Mouse (Mus musculus) hindbrain, embryonic 13.5 days (tissue): Measurements from ENCODE around the gene Gucy2g. TPM values are rescaled to one million over a fixed set of nuclear protein-coding genes. Genes with fewer than 3 reads are reported as not detected.
"Not testable (repeated sequence)": the region's sequence is repeated elsewhere in the genome, so short reads cannot be mapped to it uniquely, and the experiment has no call there.

ENCODE experiments used
- ATAC-seq: fragments of 200-750 bp; cut with Nextera tagmentation; 2 replicates; pipeline ENCODE4 v1.8.0; 2017; ENCODE audit warnings: moderate TSS enrichment; ENCODE audit not compliant: low FRiP score
- H3K27ac ChIP-seq: fragments of 300-500 bp; sonication (generic); 2 replicates; pipeline ENCODE4 v1.5.1; 2015; ENCODE audit warnings: inconsistent platforms, mild to moderate bottlenecking, moderate library complexity
- H3K27me3 ChIP-seq: fragments of 300-500 bp; sonication (generic); 2 replicates; pipeline ENCODE4 v1.6.1; 2015; ENCODE audit warnings: mild to moderate bottlenecking, inconsistent platforms
- H3K36me3 ChIP-seq: fragments of 300-500 bp; sonication (generic); 2 replicates; pipeline ENCODE4 v1.6.1; 2015; ENCODE audit warnings: mild to moderate bottlenecking, inconsistent platforms
- H3K4me1 ChIP-seq: fragments of 300-500 bp; sonication (generic); replicated peaks from 2 replicates; pipeline ENCODE4 v1.6.1; 2015; ENCODE audit warnings: inconsistent platforms
- H3K4me2 ChIP-seq: fragments of 300-500 bp; sonication (generic); 2 replicates; pipeline ENCODE4 v1.6.1; 2015; ENCODE audit warnings: inconsistent platforms, mild to moderate bottlenecking, moderate library complexity
- H3K4me3 ChIP-seq: fragments of 300-500 bp; sonication (generic); 2 replicates; pipeline ENCODE4 v1.5.1; 2015; ENCODE audit warnings: mild to moderate bottlenecking, inconsistent platforms
- H3K9ac ChIP-seq: fragments of 300-500 bp; sonication (generic); 2 replicates; pipeline ENCODE4 v1.6.1; 2015; ENCODE audit warnings: mild to moderate bottlenecking, inconsistent platforms
- H3K9me3 ChIP-seq: fragments of 300-500 bp; sonication (generic); 2 replicates; pipeline ENCODE4 v1.6.1; 2016; ENCODE audit warnings: inconsistent platforms
- WGBS: fragments of 180-500 bp; shearing (Covaris S2); methylation state at CpG from one replicate; pipeline ENCODE4 v1.1.7; 2015; 5-methylcytosine and 5-hydroxymethylcytosine counted together
- polyA plus RNA-seq: library from polyadenylated mRNA; unstranded; fragments of >200 nt; fragmentation: Nextera tagmentation; extraction: Ambion mirVana; gene quantifications from 2 replicates; pipeline ENCODE4 v1.2.1, GENCODE M21; 2015

Gucy2g gene
- polyA plus RNA-seq, 1 experiment from 2014 or later: 0.09 TPM

DNA sequence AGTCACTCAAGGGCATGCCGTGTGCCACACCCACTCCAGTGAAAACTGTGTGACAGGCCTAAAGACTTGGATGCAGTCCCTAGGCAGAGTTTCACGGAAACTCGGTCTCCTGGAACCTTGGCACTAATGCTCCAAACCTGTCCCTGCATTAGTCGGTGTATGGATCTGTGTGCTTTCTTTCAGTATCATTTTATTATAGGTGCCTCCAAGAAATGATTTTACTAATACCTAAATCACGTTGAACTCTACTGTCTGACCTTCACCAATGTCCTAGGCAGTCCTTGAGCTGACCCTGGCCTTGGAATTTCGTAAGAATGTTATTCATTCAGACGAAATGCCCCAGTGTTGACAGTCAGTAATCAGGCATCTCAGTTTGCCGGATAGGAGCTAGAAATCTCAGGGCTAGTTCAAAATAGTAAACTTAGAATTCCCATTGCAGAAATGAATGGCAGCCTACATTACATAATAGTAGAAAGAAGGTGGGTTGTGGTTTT is 71.8 kb downstream of the Gucy2g start:
- not testable (repeated sequence) for H3K4me1 ChIP-seq, ATAC-seq, H3K36me3 ChIP-seq, H3K4me2 ChIP-seq, H3K4me3 ChIP-seq, H3K27ac ChIP-seq, H3K9ac ChIP-seq, H3K27me3 ChIP-seq, H3K9me3 ChIP-seq
- 91% methylated on average over 8 of the region's 8 CpGs for WGBS

DNA sequence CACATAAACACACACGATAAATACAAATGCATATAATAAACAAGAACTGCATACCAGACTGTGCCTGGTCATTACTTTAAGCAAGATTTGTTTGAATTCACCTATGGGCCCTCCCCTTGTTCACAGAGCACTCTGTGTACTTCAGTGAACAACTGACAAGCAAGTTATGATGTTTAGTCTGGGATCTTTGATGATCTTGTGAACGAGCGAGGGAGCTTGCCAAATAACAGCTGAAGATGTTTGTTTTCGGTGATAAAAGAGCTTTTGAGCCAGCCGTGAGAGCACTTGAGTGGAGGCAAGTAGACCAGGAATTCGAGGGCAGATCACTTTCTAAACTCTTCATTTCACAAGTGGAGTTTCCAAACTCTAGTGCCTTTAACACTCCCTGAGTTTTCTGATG is 72.7 kb downstream of the Gucy2g start:
- 87% methylated on average over 6 of the region's 6 CpGs for WGBS
- ATAC-seq: no peak
- H3K36me3 ChIP-seq: no peaks in the 10 kb centered on the region
- H3K4me3 ChIP-seq: no peak overlapping the region
- H3K4me2 ChIP-seq: no peak overlapping the region
- no peaks in the 10 kb centered on the region for H3K27me3 ChIP-seq
- no peak overlapping the region for H3K9ac ChIP-seq
- H3K9me3 ChIP-seq: peaks cover 6% of the 10 kb centered on the region; the same call in 1 of the 2 replicates
- no peaks in the 10 kb centered on the region for H3K4me1 ChIP-seq
- no peak overlapping the region for H3K27ac ChIP-seq

DNA sequence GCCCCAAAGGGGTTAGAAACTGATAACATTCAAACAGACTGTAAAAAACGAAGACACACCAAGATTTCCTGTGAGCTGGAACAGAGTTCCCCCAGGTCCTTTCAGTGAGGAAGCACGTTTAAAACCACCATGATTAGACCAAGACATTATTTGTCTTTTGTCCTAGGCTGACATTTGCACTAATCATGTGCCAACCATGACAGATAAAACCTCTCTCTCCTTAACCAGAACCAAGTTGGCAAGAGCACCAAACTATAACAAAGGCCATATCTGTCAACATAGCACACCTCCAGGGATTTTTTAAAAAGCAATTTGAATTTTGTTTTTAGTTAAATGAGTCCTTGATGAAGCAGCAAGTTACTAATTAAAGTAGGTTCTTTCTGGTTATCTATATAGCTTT is 73.3 kb downstream of the Gucy2g start:
- Histone ChIP-seq H3K4me1 (no peaks in the 10 kb centered on the region), H3K4me2 (no peak overlapping the region), H3K27me3 (no peaks in the 10 kb centered on the region), H3K9me3 (peaks cover 6% of the 10 kb centered on the region; the same call in 1 of the 2 replicates), H3K27ac (no peak overlapping the region), H3K36me3 (no peaks in the 10 kb centered on the region), H3K9ac (no peak overlapping the region), H3K4me3 (no peak overlapping the region)
- ATAC-seq: no peak
- 78% methylated on average over 2 of the region's 2 CpGs for WGBS

DNA sequence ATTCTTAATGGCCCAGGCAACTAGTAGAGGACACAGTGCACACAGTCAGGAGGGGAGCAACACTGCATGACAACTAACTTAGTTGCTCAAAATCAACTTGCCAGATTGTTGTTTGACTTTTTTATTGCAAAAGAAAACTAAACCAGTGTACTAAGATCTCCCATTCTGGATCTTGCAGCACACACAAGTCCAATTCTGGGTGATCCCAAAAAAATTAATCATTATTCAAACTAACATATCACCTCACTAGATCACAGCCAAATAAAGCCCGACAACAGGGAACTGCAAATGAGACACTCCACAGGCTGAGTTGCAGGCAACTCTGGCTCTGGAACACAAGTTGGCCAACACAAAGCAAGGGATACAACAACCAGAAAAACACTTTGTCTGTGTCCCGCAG is 74.3 kb downstream of the Gucy2g start:
- no peaks in the 10 kb centered on the region for H3K27me3 ChIP-seq
- 92% methylated on average over 2 of the region's 2 CpGs for WGBS
- no peak overlapping the region for H3K27ac ChIP-seq
- H3K9me3 ChIP-seq: peaks cover 6% of the 10 kb centered on the region; the same call in 1 of the 2 replicates
- H3K4me3 ChIP-seq: no peak overlapping the region
- no peak for ATAC-seq
- H3K4me2 ChIP-seq: no peak overlapping the region
- no peaks in the 10 kb centered on the region for H3K36me3 ChIP-seq
- H3K9ac ChIP-seq: no peak overlapping the region
- no peaks in the 10 kb centered on the region for H3K4me1 ChIP-seq

DNA sequence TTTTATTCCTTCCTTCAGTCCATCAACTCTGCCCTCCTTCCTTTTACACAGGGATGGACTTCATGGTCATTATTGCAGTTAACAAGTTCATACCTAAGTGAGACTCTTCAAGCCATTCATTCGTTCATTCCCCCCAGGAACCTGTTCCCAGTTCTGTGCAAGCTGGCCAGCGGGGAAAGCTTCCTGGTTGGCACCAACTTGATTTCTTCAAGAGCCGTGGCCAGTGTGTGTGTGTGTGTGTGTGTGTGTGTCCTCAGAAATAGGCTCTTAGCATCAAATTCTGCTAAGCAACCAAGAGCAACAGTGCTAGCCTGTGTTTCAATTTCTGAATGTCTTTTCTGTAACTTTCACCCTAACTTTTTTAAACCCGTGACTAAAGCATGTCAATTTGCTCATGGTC is 75.1 kb downstream of the Gucy2g start:
- no peak for ATAC-seq
- Histone ChIP-seq H3K27me3 (no peaks in the 10 kb centered on the region), H3K36me3 (no peaks in the 10 kb centered on the region), H3K4me2 (no peak overlapping the region), H3K4me3 (no peak overlapping the region), H3K27ac (no peak overlapping the region), H3K9ac (no peak overlapping the region), H3K9me3 (peaks cover 6% of the 10 kb centered on the region; the same call in 1 of the 2 replicates), H3K4me1 (no peaks in the 10 kb centered on the region)
- 80% methylated on average over 4 of the region's 4 CpGs for WGBS

DNA sequence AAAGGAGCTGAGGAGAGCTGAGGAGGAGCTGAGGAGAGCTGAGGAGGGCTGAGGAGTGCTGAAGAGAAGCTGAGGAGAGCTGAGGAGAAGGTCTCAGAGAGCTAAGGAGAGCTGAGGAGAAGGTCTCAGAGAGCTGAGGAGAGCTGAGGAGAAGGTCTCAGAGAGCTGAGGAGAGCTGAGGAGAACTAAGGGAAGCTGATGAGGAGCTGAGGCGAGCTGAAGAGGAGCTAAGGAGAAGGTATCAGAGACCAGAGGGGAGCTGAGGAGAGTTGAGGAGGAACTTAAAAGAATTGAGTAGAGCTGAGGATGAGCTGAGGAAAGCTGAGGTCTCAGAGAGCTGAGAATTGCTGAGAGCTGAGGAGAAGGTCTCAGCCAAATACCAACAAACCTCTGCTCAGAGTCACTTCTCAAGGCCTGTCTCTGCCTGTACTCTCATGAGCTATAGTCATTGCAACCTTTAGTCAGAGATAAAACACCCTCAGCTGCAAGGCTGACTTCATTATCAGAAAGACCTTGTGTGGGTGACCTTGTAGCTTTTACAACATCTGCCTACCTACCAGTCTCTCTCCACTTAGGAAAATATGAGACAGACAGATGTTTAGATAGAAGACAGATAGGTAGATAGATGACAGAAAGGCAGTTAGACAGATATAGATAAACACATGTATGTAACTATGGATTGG is 75.7 kb downstream of the Gucy2g start:
- Histone ChIP-seq H3K36me3 (no peaks in the 10 kb centered on the region), H3K27ac (no peak overlapping the region), H3K4me3 (no peak overlapping the region), H3K4me2 (no peak overlapping the region), H3K9me3 (peaks cover 5% of the 10 kb centered on the region; the same call in 1 of the 2 replicates), H3K4me1 (no peaks in the 10 kb centered on the region), H3K27me3 (no peaks in the 10 kb centered on the region), H3K9ac (no peak overlapping the region)
- no peak for ATAC-seq
- WGBS: 79% methylated on average over 1 of the region's 1 CpGs

DNA sequence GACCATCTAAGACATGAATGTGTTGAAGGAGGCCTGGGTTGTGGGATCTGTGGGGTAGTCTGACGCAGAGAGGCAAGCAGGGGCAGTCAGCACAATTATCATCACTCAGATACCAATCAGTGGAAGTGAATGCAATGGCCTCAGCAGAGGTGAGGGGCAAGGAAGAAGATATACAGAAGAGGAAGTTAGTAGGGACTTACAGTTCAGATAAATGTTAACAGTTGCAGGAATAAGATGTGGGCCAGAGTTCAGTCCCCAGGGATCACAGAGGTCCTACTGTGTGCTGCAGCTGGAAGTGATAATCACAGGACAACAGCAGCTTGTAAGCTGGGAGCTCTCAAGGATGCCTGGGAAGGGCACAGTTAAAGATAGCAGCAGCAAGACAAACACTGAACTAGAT is 76.9 kb downstream of the Gucy2g start:
- no peaks in the 10 kb centered on the region for H3K4me1 ChIP-seq
- no peaks in the 10 kb centered on the region for H3K36me3 ChIP-seq
- H3K4me2 ChIP-seq: no peak overlapping the region
- no peaks in the 10 kb centered on the region for H3K27me3 ChIP-seq
- H3K27ac ChIP-seq: no peak overlapping the region
- 79% methylated on average over 1 of the region's 1 CpGs for WGBS
- no peak overlapping the region for H3K9ac ChIP-seq
- H3K4me3 ChIP-seq: no peak overlapping the region
- H3K9me3 ChIP-seq: no peaks in the 10 kb centered on the region
- no peak for ATAC-seq

DNA sequence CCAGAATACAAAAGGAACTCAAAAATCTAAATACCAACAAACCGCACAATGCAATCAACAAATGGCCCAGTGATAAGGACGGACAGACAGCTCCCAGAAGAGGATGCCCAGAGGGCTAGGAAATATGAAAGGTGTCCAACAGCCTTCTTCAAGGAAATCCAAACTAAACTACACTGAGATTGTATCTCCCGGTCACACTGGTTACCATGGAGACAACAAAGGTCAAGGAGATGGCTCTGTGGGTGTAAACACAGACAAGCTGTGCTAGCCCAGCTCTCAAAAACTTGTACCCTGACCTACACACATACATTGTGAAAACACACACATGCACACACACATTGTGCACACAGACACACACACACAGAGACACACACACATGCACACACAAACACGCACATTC is 78.8 kb downstream of the Gucy2g start:
- no peak overlapping the region for H3K4me3 ChIP-seq
- WGBS: 73% methylated on average over 4 of the region's 4 CpGs
- no peaks in the 10 kb centered on the region for H3K36me3 ChIP-seq
- no peaks in the 10 kb centered on the region for H3K9me3 ChIP-seq
- H3K9ac ChIP-seq: no peak overlapping the region
- ATAC-seq: no peak
- no peaks in the 10 kb centered on the region for H3K27me3 ChIP-seq
- H3K27ac ChIP-seq: no peak overlapping the region
- H3K4me2 ChIP-seq: no peak overlapping the region
- no peaks in the 10 kb centered on the region; the same call in 1 of the 2 replicates for H3K4me1 ChIP-seq

DNA sequence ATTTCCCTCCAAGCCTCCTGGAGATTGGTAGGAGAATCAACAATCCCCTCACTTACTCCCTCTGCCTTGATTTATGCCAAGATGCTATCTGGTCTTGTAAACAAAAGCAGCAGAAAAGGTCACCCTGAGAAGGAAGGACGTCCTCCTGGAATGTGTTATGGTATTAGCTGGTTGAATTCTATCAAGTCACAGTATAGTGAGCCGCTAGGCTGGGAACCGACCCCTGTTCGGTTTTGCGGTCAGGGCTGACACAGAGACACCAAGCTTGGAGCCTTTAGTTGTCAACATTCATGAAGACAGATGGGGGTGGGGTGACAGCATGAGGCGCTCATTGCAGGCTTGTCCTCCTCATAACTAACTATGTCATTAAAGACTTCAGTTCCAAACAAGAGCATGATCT is 81.2 kb downstream of the Gucy2g start:
- Histone ChIP-seq H3K9ac (no peak overlapping the region), H3K9me3 (no peaks in the 10 kb centered on the region), H3K4me3 (no peak overlapping the region), H3K4me1 (no peaks in the 10 kb centered on the region; the same call in 1 of the 2 replicates), H3K36me3 (no peaks in the 10 kb centered on the region), H3K27ac (no peak overlapping the region), H3K27me3 (no peaks in the 10 kb centered on the region), H3K4me2 (no peak overlapping the region)
- ATAC-seq: no peak
- 82% methylated on average over 6 of the region's 6 CpGs for WGBS

DNA sequence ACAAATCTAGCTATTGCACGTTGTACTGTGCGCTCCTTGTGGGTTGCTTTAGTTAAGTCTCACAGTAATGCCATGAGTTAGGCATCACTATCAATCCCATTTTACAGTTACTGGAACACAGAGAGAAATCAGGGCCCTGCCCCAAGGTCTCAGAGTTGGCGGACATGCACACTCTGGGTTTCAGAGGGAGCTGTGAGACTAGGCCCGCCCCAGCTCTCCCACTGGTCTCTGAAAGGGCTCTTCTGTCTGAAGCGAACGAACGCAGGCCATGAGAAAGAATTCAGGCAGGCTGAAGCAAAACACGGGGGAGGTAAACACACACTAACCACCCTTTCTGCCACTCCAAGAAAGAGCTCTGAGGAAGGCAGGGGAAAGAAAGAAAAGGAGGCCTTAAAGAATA is 82.4 kb downstream of the Gucy2g start:
- Histone ChIP-seq H3K36me3 (no peaks in the 10 kb centered on the region), H3K27me3 (no peaks in the 10 kb centered on the region), H3K4me2 (no peak overlapping the region), H3K4me1 (no peaks in the 10 kb centered on the region; the same call in 1 of the 2 replicates), H3K9me3 (no peaks in the 10 kb centered on the region), H3K27ac (no peak overlapping the region), H3K9ac (no peak overlapping the region), H3K4me3 (no peak overlapping the region)
- ATAC-seq: no peak
- WGBS: 58% methylated on average over 8 of the region's 8 CpGs

DNA sequence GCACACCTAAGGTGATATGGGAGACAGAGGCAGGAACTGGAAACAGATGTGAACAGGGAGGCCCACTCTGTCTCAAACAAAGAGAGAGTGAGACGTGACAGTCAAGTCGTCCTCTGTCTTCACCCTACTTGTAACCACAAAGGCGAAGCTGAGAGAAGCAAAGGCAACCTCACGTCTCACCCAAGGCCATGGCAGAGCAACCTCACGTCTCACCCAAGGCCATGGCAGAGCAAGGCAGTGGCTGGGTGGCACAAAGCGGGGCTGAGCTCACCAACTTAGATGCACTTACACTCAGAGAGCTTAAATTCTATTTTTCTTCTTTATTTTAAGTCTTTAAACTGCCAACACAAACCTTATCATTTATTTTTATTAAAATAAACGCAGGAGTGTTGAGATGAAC is 84.0 kb downstream of the Gucy2g start:
- H3K9ac ChIP-seq: no peak overlapping the region
- H3K9me3 ChIP-seq: no peaks in the 10 kb centered on the region
- no peaks in the 10 kb centered on the region for H3K36me3 ChIP-seq
- no peak overlapping the region for H3K4me3 ChIP-seq
- no peak for ATAC-seq
- no peaks in the 10 kb centered on the region for H3K27me3 ChIP-seq
- 90% methylated on average over 7 of the region's 7 CpGs for WGBS
- H3K4me1 ChIP-seq: no peaks in the 10 kb centered on the region; the same call in 1 of the 2 replicates
- no peak overlapping the region for H3K4me2 ChIP-seq
- no peak overlapping the region for H3K27ac ChIP-seq

DNA sequence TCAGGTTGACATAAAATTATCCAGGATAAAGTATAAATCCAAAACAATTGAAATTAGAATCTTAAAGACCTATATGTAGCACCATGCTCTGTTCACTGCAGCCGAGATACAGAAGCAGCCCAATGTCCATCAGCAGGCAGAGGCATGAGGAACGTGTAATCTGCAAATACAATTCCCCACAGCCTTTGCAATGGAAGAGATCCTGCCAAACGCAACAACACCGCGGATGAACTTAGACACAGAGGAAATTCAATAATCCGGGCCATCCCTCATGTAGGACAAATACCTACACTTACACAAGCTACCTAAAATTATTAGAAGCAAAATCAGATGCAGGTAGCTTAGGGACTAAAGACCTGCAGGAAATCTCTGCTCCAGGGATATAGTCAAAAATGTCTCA is 88.1 kb downstream of the Gucy2g start:
- Histone ChIP-seq H3K4me3 (no peak overlapping the region), H3K4me2 (no peak overlapping the region), H3K27me3 (no peaks in the 10 kb centered on the region), H3K9me3 (no peaks in the 10 kb centered on the region), H3K9ac (no peak overlapping the region), H3K4me1 (no peaks in the 10 kb centered on the region; the same call in 1 of the 2 replicates), H3K36me3 (no peaks in the 10 kb centered on the region), H3K27ac (no peak overlapping the region)
- ATAC-seq: no peak
- WGBS: 94% methylated on average over 6 of the region's 6 CpGs

DNA sequence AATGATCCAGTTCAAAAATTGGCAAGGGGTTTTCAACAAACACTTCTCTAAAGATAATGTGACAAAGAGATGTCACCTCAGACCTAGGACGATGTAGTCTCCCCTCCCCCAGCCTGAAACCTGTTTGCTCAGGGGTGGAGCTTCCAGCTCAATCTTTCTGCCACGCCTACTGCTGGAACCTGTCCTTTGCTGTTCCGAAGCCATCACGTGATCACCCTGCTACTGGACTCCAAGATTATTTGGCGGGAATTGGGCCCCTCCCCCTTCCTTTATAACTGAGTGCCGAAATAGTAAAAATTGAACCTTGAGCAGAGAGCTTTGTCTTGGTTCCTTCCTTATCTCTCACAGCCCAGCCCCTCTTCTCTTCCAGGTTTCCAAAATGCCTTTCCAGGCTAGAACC is 88.8 kb downstream of the Gucy2g start:
- not testable (repeated sequence) for ATAC-seq, H3K27me3 ChIP-seq, H3K9me3 ChIP-seq, H3K4me3 ChIP-seq, H3K4me2 ChIP-seq, H3K9ac ChIP-seq, H3K36me3 ChIP-seq, H3K4me1 ChIP-seq, H3K27ac ChIP-seq
- 77% methylated on average over 6 of the region's 6 CpGs for WGBS
